Mouse (Mus musculus) heart, adult 2 months (tissue): ENCODE results near the gene Atp1a2. TPM values are rescaled to one million over a fixed set of nuclear protein-coding genes. Genes with fewer than 3 reads are reported as not detected.

Experiments used
- DNase-seq, 2 experiments: peaks; one replicate each; pipeline ENCODE4 v3.0.0; 2021
- H3K27ac ChIP-seq: fragments of 200-600 bp; 2 replicates; pipeline ENCODE4 v1.8.1; 2022
- H3K27me3 ChIP-seq: fragments of 200-500 bp; 2 replicates; pipeline ENCODE4 v1.6.1; 2012; ENCODE audit warnings: mild to moderate bottlenecking, low read length, inconsistent platforms, mixed read lengths; ENCODE audit not compliant: control insufficient read depth, insufficient read depth
- H3K36me3 ChIP-seq: fragments of 200-500 bp; 2 replicates; pipeline ENCODE4 v1.6.1; 2012; ENCODE audit warnings: low read length, inconsistent platforms; ENCODE audit not compliant: control insufficient read depth, insufficient read depth
- H3K4me1 ChIP-seq: fragments of 200-500 bp; 2 replicates; pipeline ENCODE4 v1.6.1; 2011; ENCODE audit warnings: low read length; ENCODE audit not compliant: control insufficient read depth, insufficient read depth
- H3K4me3 ChIP-seq: fragments of 200-600 bp; 2 replicates; pipeline ENCODE4 v1.8.1; 2022
- H3K79me2 ChIP-seq: fragments of 200-500 bp; replicated peaks from 2 replicates; pipeline ENCODE4 v1.6.1; 2012; ENCODE audit warnings: mild to moderate bottlenecking, inconsistent platforms, low read length, moderate library complexity, mixed read lengths; ENCODE audit not compliant: control insufficient read depth, insufficient read depth
- H3K9ac ChIP-seq: fragments of 200-500 bp; 2 replicates; pipeline ENCODE4 v1.6.1; 2012; ENCODE audit warnings: low read depth, mild to moderate bottlenecking, control low read depth, inconsistent platforms, low read length, mixed read lengths
- CTCF ChIP-seq: fragments of 200-600 bp; IDR thresholded peaks from 2 replicates; pipeline ENCODE4 v1.8.1; 2022; ENCODE audit warnings: antibody characterized with exemption, mild to moderate bottlenecking, moderate library complexity
- EP300 ChIP-seq: fragments of 200-500 bp; IDR thresholded peaks from 2 replicates; pipeline ENCODE4 v1.6.1; 2011; ENCODE audit warnings: low read depth, low read length, control low read depth; ENCODE audit not compliant: insufficient read depth
- POLR2A ChIP-seq: fragments of 200-500 bp; IDR thresholded peaks from 2 replicates; pipeline ENCODE4 v1.6.1; 2011; ENCODE audit warnings: mild to moderate bottlenecking, low read depth, low read length, control low read depth; ENCODE audit not compliant: insufficient read depth
- WGBS: fragments of 180-500 bp; shearing (Covaris S2); methylation state at CpG from one replicate; pipeline ENCODE4 v1.1.7; 2018; 5-methylcytosine and 5-hydroxymethylcytosine counted together
- intact Hi-C: fragments of 180-260 bp; cut with DNase I; formaldehyde crosslinking; loops from one replicate; pipeline ENCODE4 v1.15.1; 2025
- polyA plus RNA-seq: library from polyadenylated mRNA; depleted of rRNA; stranded (reverse); fragments of >200 nt; gene quantifications from 2 replicates; pipeline ENCODE4 v1.2.3, GENCODE M21; 2012
- total RNA-seq, 2 experiments: library from RNA; stranded (reverse); gene quantifications; 2 replicates each; pipeline ENCODE4 v1.2.3; 2021

Atp1a2 gene
- total and polyA plus RNA-seq, 3 experiments = 319 to 588 (median 462) TPM

DNA sequence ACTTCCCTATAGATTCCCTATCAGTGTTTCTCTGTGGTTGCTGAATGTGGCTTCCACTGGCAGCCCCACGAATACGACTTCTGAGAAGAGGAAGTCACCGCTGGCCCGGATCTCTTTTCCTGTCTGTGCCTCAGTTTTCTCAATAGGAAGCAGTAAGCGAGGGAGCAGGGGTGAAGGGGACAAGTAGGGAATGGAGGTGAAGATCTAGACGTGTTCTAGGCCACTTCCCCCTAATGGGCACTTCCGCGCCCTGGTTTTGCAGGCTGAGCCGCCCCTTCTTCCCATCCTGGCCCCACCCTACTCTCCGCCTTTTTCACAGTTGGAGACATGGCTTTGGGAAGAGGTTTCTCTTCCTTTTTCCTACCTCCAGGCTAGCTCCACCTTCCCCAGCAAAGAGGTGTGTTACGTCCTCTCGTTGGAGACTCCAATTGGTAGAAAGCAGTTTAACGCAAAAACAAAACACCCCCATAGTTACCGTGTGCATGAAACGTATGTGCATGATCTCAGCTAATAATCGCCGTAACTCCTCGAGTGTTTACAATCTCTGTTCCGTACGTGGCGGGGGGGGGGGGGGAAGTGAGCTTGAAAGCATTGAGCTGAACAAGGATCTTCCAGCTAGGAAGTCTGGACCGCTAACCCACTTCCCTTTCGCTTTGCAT is 13.5 kb upstream of the Atp1a2 start:
- TF ChIP-seq POLR2A (peak; percentile 83), EP300 (0 out of 2 replicates have a peak, but pooled peaks have one; percentile 16), CTCF (peak; percentile 19; the same call in 1 of the 2 replicates)
- H3K79me2 ChIP-seq = no peaks in the 10 kb centered on the region
- intact Hi-C loops = loop anchor here (2.0 kb wide), 2 partner anchors 95 to 185 kb away; partner anchors contain the start of gene Pex19
- no peaks in the 10 kb centered on the region for H3K36me3 ChIP-seq
- peak; percentile 75 to 78 for DNase-seq
- 5% methylated on average over 23 of the region's 23 CpGs for WGBS
- peak overlapping the region; percentile 82 for H3K4me3 ChIP-seq
- peak overlapping the region; percentile 99 for H3K27ac ChIP-seq
- peak overlapping the region; percentile 77 for H3K9ac ChIP-seq
- H3K27me3 ChIP-seq = no peaks in the 10 kb centered on the region
- H3K4me1 ChIP-seq = peaks cover 7% of the 10 kb centered on the region

GRCm38 (mm10) chr1:172309699-172310398 is 12.0 kb upstream of the Atp1a2 start:
- under 1% methylated on average over 14 of the region's 14 CpGs for WGBS
- TF ChIP-seq POLR2A (peak; percentile 73), CTCF (peak; percentile 67), EP300 (peak; percentile 100)

GRCm38 (mm10) chr1:172308409-172308808 is 10.5 kb upstream of the Atp1a2 start:
- 100% methylated on average over 1 of the region's 1 CpGs for WGBS
- Histone ChIP-seq H3K9ac (no peak overlapping the region), H3K4me1 (peaks cover 7% of the 10 kb centered on the region), H3K4me3 (no peak overlapping the region), H3K27ac (no peak overlapping the region), H3K36me3 (no peaks in the 10 kb centered on the region), H3K79me2 (no peaks in the 10 kb centered on the region), H3K27me3 (no peaks in the 10 kb centered on the region)
- DNase-seq = no peak
- intact Hi-C loops = loop anchor here (2.0 to 5.0 kb wide), 2 partner anchors 61 to 188 kb away; no protein-coding TSS in a partner anchor
- no peak for TF ChIP-seq CTCF

More at GRCm38 (mm10) chr1:172309699-172310398, 12.0 kb upstream of the Atp1a2 start:
- Histone ChIP-seq H3K9ac (peak overlapping the region; percentile 80), H3K36me3 (no peaks in the 10 kb centered on the region), H3K79me2 (no peaks in the 10 kb centered on the region), H3K27me3 (no peaks in the 10 kb centered on the region), H3K4me1 (peaks cover 7% of the 10 kb centered on the region), H3K27ac (peak overlapping the region; percentile 99), H3K4me3 (peak overlapping the region; percentile 50)
- peak; percentile 89 to 92 for DNase-seq
- intact Hi-C loops = loop anchor here (1.0 to 5.0 kb wide), 8 partner anchors 63 to 263 kb away; partner anchors contain the start of genes Dcaf8 and Pex19

- Histone ChIP-seq H3K79me2 (no peaks in the 10 kb centered on the region), H3K4me3 (no peak overlapping the region), H3K27me3 (no peaks in the 10 kb centered on the region), H3K36me3 (no peaks in the 10 kb centered on the region), H3K27ac (no peak overlapping the region), H3K4me1 (peaks cover 5% of the 10 kb centered on the region), H3K9ac (no peak overlapping the region)
- intact Hi-C loops = loop anchor here (2.0 to 5.0 kb wide), 2 partner anchors 61 to 187 kb away; no protein-coding TSS in a partner anchor
- WGBS = 85% methylated on average over 10 of the region's 10 CpGs
- no peak for DNase-seq
- no peak for TF ChIP-seq POLR2A
- TF ChIP-seq EP300 = no peak
- no peak for TF ChIP-seq CTCF
These were observed 10.1 kb upstream of the Atp1a2 start for GRCm38 (mm10) chr1:172307936-172308335.

- DNase-seq = no peak
- Histone ChIP-seq H3K9ac (no peak overlapping the region), H3K27ac (no peak overlapping the region), H3K27me3 (no peaks in the 10 kb centered on the region), H3K4me3 (no peak overlapping the region), H3K36me3 (no peaks in the 10 kb centered on the region), H3K79me2 (no peaks in the 10 kb centered on the region), H3K4me1 (peaks cover 7% of the 10 kb centered on the region)
- 58% methylated on average over 6 of the region's 6 CpGs for WGBS
- TF ChIP-seq EP300 = no peak
- no peak for TF ChIP-seq CTCF
- no peak for TF ChIP-seq POLR2A
- intact Hi-C loops = loop anchor here (5.0 kb wide), 1 partner anchor 60 kb away; no protein-coding TSS in a partner anchor
These were observed 9.0 kb upstream of the Atp1a2 start for GRCm38 (mm10) chr1:172306885-172307284.

DNA sequence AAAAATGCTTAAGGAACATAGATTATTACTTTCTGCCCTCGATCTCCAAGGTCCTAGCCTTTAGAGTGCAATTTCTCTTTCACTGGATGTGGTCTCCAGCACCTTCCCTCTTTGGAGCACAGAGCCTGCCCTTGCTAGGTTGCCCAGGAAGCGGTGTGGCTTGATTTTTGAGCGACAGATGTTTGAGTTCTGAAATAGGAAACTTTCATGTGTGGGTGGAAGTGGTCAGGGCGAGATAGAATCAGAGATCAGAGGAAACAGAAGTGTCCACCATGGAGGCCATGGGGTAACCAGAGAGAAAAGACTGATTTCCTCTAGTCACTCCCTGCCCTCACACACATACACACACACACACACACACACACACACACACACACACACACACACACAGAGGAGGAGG is 8.3 kb upstream of the Atp1a2 start:
- no peaks in the 10 kb centered on the region for H3K36me3 ChIP-seq
- TF ChIP-seq POLR2A (no peak), EP300 (no peak), CTCF (no peak)
- no peak for DNase-seq
- H3K27me3 ChIP-seq = no peaks in the 10 kb centered on the region
- H3K9ac ChIP-seq = no peak overlapping the region
- 50% methylated on average over 4 of the region's 4 CpGs for WGBS
- no peak overlapping the region; the same call in 1 of the 2 replicates for H3K27ac ChIP-seq
- intact Hi-C loops = loop anchor here (5.0 kb wide), 1 partner anchor 59 kb away; no protein-coding TSS in a partner anchor
- H3K4me1 ChIP-seq = peaks cover 7% of the 10 kb centered on the region
- H3K79me2 ChIP-seq = no peaks in the 10 kb centered on the region
- H3K4me3 ChIP-seq = no peak overlapping the region
